Mouse (Mus musculus): Measurements from ENCODE around the gene 4930415O20Rik. TPM values are rescaled to one million over a fixed set of nuclear protein-coding genes. Genes with fewer than 3 reads are reported as not detected.

The 4930415O20Rik gene
- polyA plus RNA-seq, 1 experiment, result 0.46 TPM

- Histone ChIP-seq H3K4me3 (ENCODE audit: low read depth, low read length) (no peak overlapping the region), H3K4me1 (ENCODE audit: control insufficient read depth, insufficient read depth, insufficient read length, low read length) (peaks cover 5% of the 10 kb centered on the region), H3K27ac (ENCODE audit: insufficient read depth, low read depth, low read length) (no peak overlapping the region), H3K27me3 (ENCODE audit: control insufficient read depth, insufficient read depth, low read length) (peaks cover 13% of the 10 kb centered on the region), H3K36me3 (ENCODE audit: control insufficient read depth, insufficient read depth, low read length) (peaks cover 2% of the 10 kb centered on the region; the same call in 1 of the 2 replicates)
- no peak for TF ChIP-seq CTCF (IDR thresholded peaks at IDR 0.05; ENCODE audit: extremely low read depth, insufficient read length, insufficient replicate concordance, low read depth, low read length)
- no peak for TF ChIP-seq POLR2A (IDR thresholded peaks at IDR 0.05; ENCODE audit: low read depth, low read length)
- 74% methylated on average over 3 of the region's 3 CpGs for WGBS
These were observed 66.4 kb downstream of the 4930415O20Rik start for GRCm38 (mm10) chr15:98637155-98637554.

Other genes with a start within 250 kb of the 4930415O20Rik start
- not detected in 2 replicates for gene Olfr284, start 230.0 kb upstream of the 4930415O20Rik start, polyA plus RNA-seq (2012; rRNA removed)
- not detected in 2 replicates for gene Olfr283, start 190.1 kb upstream of the 4930415O20Rik start, polyA plus RNA-seq (2012; rRNA removed)
- gene Olfr282, start 139.8 kb upstream of the 4930415O20Rik start, polyA plus RNA-seq (2012; rRNA removed), result not detected in 2 replicates
- gene Olfr281, start 118.4 kb upstream of the 4930415O20Rik start, polyA plus RNA-seq (2012; rRNA removed), result not detected in 2 replicates
- gene OR5BS1P, start 101.1 kb upstream of the 4930415O20Rik start, polyA plus RNA-seq (2012; rRNA removed), result not detected in 2 replicates
- not detected in 2 replicates for gene Lalba, start 88.3 kb upstream of the 4930415O20Rik start, polyA plus RNA-seq (2012; rRNA removed)
- not detected in 2 replicates for gene Olfr279, start 78.6 kb upstream of the 4930415O20Rik start, polyA plus RNA-seq (2012; rRNA removed)
- 8.4 and 15.0 TPM in 2 replicates for gene Kansl2, start 36.7 kb upstream of the 4930415O20Rik start, polyA plus RNA-seq (2012; rRNA removed)
- 3.6 and 5.2 TPM in 2 replicates for gene Ccnt1, start 81 bp upstream of the 4930415O20Rik start, polyA plus RNA-seq (2012; rRNA removed)
- gene Adcy6, start 39.1 kb downstream of the 4930415O20Rik start, polyA plus RNA-seq (2012; rRNA removed), result 55.9 and 89.2 TPM in 2 replicates
- gene Cacnb3, start 59.8 kb downstream of the 4930415O20Rik start, polyA plus RNA-seq (2012; rRNA removed), result 19.1 and 40.2 TPM in 2 replicates
- gene Ddx23, start 91.9 kb downstream of the 4930415O20Rik start, polyA plus RNA-seq (2012; rRNA removed), result 13.6 and 24.3 TPM in 2 replicates
- gene Rnd1, start 106.5 kb downstream of the 4930415O20Rik start, polyA plus RNA-seq (2012; rRNA removed), result 1.6 and 2.2 TPM in 2 replicates
- gene Ccdc65, start 137.2 kb downstream of the 4930415O20Rik start, polyA plus RNA-seq (2012; rRNA removed), result 0.09 TPM in 1 of 2 replicates, not detected in the other
- gene Fkbp11, start 157.2 kb downstream of the 4930415O20Rik start, polyA plus RNA-seq (2012; rRNA removed), result 14.7 and 70.5 TPM in 2 replicates
- gene Arf3, start 192.2 kb downstream of the 4930415O20Rik start, polyA plus RNA-seq (2012; rRNA removed), result 43.3 and 104 TPM in 2 replicates
- gene Wnt10b, start 207.1 kb downstream of the 4930415O20Rik start, polyA plus RNA-seq (2012; rRNA removed), result 0.17 and 0.18 TPM in 2 replicates
- gene Wnt1, start 218.9 kb downstream of the 4930415O20Rik start, polyA plus RNA-seq (2012; rRNA removed), result 0.06 TPM in 1 of 2 replicates, not detected in the other
- gene Ddn, start 238.5 kb downstream of the 4930415O20Rik start, polyA plus RNA-seq (2012; rRNA removed), result not detected in 2 replicates

All from small intestine, adult 2 months (tissue).